Mouse (Mus musculus) adrenal gland, postnatal 4 days (tissue): Measurements from ENCODE around the gene Bzw1. TPM values are rescaled to one million over a fixed set of nuclear protein-coding genes. Genes with fewer than 3 reads are reported as not detected.
"Not testable (repeated sequence)": the region's sequence is repeated elsewhere in the genome, so short reads cannot be mapped to it uniquely, and the experiment has no call there.

Source experiments
- DNase-seq, 2 experiments: peaks; one replicate each; pipeline ENCODE4 v3.0.0; 2021 to 2022; ENCODE audit warnings: low spot score in 2 of 2, mixed read lengths in 2 of 2
- long read RNA-seq, 2 experiments: library from polyadenylated mRNA; stranded (forward); transcript quantifications; one replicate each; pipeline ENCODE4 v2.0.0; 2021
- total RNA-seq, 2 experiments: library from RNA; stranded (reverse); gene quantifications; 2 replicates each; pipeline ENCODE4 v1.2.3; 2021

The Bzw1 gene
- total RNA-seq, result 100 to 1,000 TPM; 180 to 189 TPM
- long read RNA-seq, experiment 1, transcript Bzw1-201 (12 exons, 3,876 nt), result major isoform, 196 of 215 reads
- long read RNA-seq, experiment 1, partial matches to known transcripts, result 6 of 215 reads
- long read RNA-seq, experiment 1, other reads (novel, unspliced or antisense), result 13 of 215 reads
- long read RNA-seq, experiment 2, transcript Bzw1-201 (12 exons, 3,876 nt), result major isoform, 585 of 622 reads
- long read RNA-seq, experiment 2, partial matches to known transcripts, result 20 of 622 reads
- long read RNA-seq, experiment 2, other reads (novel, unspliced or antisense), result 16 of 622 reads

GRCm38 (mm10) chr1:58392652-58393283 lies at the start of gene Bzw1:
TSS of gene Bzw1 (plus strand) at chr1:58392898.
- DNase-seq, result peak; percentile 82 to 87

- no peak for DNase-seq
Observed at GRCm38 (mm10) chr1:58343861-58344260, 48.8 kb upstream of the Bzw1 start.

- no peak for DNase-seq
Observed at GRCm38 (mm10) chr1:58344570-58344969, 48.1 kb upstream of the Bzw1 start.

- no peak for DNase-seq
Observed at GRCm38 (mm10) chr1:58346159-58346558, 46.5 kb upstream of the Bzw1 start.

GRCm38 (mm10) chr1:58348712-58349111 lies 44.0 kb upstream of the Bzw1 start:
- DNase-seq, result no peak

DNA sequence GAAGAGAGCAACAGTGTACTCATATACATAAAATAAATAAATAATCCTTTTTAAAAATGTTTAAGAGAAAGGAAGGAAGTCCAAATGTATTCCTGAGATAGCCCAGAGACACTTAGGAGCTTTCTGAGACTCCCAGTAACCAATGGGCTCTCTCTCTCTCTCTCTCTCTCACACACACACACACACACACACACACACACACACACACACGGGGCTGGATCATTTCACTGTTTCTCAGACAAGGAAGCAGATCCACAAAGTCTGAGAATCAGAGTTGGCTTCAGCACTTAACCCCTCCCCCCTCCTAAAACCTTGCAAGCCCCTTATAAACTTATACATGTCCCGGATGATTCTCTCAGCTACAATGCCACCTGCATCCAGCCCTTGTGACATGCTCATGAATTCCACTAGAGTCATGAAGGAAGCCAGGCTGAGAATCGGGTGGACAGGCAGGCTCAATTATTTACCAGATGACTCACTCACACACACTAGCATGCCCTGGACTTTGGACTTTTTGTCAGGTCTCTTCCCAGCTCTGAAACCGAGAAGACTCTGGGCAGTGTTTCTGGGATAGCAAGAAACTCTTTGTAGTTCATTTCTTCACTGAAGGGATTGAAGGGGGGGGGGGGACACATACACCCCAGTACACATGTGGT lies 39.3 kb upstream of the Bzw1 start:
- DNase-seq, result no peak

GRCm38 (mm10) chr1:58358958-58359901 lies 33.5 kb upstream of the Bzw1 start:
- DNase-seq, result peak in 1 of 2 experiments; percentile 42

GRCm38 (mm10) chr1:58362296-58362695 lies 30.4 kb upstream of the Bzw1 start:
- DNase-seq, result no peak

DNA sequence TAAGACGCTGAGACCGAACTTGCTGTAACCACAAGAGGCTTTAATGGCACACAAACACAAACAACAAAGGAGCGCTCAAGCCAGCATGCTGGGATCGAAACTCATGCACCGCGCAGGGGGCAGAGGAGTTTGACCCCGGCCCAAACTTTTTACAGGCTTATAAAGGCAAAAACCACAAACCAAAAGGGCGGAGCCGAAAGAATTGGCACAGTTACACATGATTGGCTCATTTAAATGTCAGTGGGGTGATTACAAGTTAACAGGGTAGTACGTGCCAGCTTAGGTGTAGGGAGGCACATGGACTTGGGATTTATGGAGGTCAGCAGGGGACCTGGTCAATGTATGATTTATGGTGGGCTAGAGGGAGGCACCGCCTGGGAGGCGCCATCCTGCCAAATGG lies 28.1 kb upstream of the Bzw1 start:
- no peak for DNase-seq

GRCm38 (mm10) chr1:58365829-58366228 lies 26.9 kb upstream of the Bzw1 start:
- no peak for DNase-seq

GRCm38 (mm10) chr1:58366737-58367471 lies 25.8 kb upstream of the Bzw1 start:
- DNase-seq, result no peak

- DNase-seq, result no peak
Observed at GRCm38 (mm10) chr1:58369716-58370115, 23.0 kb upstream of the Bzw1 start.

DNA sequence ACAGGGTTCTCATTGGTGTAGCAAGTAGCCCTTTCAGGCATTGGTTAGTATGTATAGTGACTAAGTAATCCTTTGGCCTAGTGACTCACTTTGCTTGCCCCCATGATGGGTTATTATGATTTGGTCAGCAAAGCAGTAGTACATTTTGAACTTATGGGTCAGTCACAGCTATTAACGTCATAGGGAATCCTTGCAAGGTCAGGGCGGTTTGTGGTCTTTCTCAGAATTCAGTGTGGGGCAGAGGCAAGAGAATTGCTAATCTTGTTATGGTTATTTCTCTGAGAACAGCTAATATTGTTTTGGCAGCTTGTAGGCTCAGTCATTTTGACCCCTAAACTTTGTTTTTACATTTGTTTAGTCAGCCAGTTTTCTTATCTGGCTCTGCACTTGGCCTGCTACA lies 18.4 kb upstream of the Bzw1 start:
- DNase-seq, result not testable (repeated sequence)

DNA sequence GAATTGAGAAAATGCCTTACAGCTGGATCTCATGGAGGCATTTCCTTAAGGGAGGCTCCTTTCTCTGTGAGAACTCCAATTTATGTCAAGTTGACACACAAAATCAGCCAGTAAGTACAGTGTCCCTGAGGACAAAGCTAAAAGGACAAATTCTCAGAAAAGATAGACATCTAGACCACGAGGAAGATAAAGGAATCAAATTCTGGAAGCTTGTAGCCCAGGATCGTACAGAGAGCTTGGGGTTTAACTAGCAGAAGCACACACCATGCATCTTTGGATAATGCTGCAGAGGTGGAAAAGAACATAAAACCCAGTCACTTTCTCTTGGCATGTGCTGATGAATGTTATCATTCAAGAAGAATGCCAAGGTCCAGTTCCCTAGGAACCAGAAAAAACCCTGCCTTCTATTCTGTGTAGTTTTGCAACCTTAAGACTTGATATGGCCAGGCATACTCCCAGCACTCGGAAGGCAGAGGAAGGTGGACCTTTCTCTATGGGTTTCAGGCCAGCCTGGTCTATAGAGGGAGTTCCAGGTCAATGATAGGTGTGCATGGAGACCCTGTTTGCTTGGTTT lies 17.0 kb upstream of the Bzw1 start:
- DNase-seq, result no peak

DNA sequence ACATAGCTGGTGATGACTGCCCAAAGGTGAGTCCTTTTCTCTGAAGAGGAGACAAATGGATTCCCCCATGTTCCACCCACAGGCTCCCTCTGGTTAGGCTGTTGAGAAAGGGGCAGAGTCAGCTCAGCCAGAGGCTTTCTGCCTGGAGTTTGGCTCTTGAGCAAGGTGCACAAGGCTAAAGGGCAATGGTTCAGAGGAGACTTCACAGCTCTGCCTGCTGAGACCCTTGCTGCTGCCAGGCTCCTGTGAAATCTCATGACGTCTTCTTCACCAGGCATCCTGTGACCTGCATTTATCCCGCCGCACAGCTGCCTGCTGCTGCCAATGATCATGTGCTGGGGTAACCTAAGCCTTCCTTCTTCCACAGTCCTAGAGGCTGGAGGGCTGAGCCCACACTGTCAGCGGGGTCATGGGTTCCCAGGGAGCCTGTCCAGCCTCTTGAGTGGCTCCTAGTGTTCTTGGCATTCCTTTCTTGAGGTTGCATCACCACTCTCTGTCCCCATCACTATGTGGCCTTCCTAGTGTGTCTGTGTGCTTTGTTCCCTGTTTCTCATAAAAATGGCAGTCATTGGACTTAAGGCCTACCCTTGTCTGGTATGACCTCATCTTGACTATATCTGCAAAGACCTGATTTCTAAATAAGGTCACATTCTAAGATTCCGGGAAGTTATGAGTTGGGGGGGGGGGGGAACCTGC lies 10.0 kb upstream of the Bzw1 start:
- DNase-seq, result no peak

DNA sequence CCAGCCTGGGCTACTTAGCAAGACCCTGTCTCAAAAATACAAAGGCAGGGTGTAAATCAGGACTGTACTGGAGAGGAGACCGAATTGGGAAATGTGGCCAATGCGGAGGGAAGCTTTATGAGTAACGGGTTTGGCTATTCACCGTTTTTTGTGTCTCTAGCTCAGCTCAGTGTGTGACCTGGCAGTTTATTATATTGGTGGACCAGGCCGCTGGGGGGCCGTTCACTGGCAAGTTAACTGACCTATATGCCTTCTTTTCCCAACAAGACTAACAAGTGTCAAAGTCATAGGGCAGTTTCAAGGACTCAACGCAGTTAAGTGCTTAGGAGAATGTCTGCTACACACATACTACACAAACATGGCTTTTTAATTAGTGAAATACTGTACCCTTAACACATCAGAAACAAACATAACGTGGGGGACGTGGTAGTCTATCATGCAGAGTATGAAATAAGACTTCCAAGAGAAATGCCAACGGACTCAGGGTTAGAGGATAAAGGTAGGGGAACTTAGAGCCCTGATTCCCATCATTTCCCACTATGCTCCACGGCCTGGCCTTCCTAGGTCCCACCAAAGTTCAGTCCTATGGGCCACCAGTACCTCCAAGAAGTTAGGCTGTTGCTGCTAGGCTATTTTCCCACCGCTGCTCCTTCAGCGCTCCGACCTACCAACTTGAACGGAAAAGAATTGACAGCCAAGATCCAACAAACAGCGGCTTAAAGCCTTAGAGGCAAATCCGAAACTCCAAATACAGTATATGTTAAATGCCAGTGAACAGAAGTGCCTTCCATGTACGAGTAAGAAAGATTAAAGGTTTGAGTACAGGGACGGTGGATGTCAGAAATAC lies 1.1 kb upstream of the Bzw1 start:
- no peak for DNase-seq

GRCm38 (mm10) chr1:58392268-58392651 lies 438 bp upstream of the Bzw1 start:
- DNase-seq, result no peak

- peak; percentile 27 to 35 for DNase-seq
Observed at GRCm38 (mm10) chr1:58393284-58394195, 842 bp downstream of the Bzw1 start.
